Mouse (Mus musculus) limb, embryonic 12.5 days (tissue): ENCODE measurements at regions not wholly inside any gene's neighbourhood (a gene's known extent, or its start where the extent isn't known, plus 50 kb on each side); places are given as distances from the start of the nearest gene placed in this dataset.

Experiments used
- ATAC-seq: fragments of 200-750 bp; cut with Nextera tagmentation; 2 replicates; pipeline ENCODE4 v1.8.0; 2017; ENCODE audit warnings: low read depth, moderate TSS enrichment; ENCODE audit not compliant: insufficient number of reproducible peaks, insufficient read depth, low FRiP score, low TSS enrichment
- H3K27ac ChIP-seq: fragments of 300-500 bp; sonication (generic); 2 replicates; pipeline ENCODE4 v1.5.1; 2016; ENCODE audit warnings: mild to moderate bottlenecking, moderate library complexity
- H3K27me3 ChIP-seq: fragments of 300-500 bp; sonication (generic); 2 replicates; pipeline ENCODE4 v1.6.1; 2016; ENCODE audit warnings: mild to moderate bottlenecking, moderate library complexity
- H3K36me3 ChIP-seq: fragments of 300-500 bp; sonication (generic); 2 replicates; pipeline ENCODE4 v1.6.1; 2016; ENCODE audit warnings: mild to moderate bottlenecking, moderate library complexity
- H3K4me1 ChIP-seq: fragments of 300-500 bp; sonication (generic); replicated peaks from 2 replicates; pipeline ENCODE4 v1.6.1; 2016
- H3K4me2 ChIP-seq: fragments of 300-500 bp; sonication (generic); 2 replicates; pipeline ENCODE4 v1.6.1; 2016; ENCODE audit warnings: mild to moderate bottlenecking, moderate library complexity
- H3K4me3 ChIP-seq: fragments of 300-500 bp; sonication (generic); replicated peaks from 2 replicates; pipeline ENCODE4 v1.5.1; 2016; ENCODE audit warnings: mild to moderate bottlenecking
- H3K9ac ChIP-seq: fragments of 300-500 bp; sonication (generic); replicated peaks from 2 replicates; pipeline ENCODE4 v1.6.1; 2016; ENCODE audit warnings: mild to moderate bottlenecking, moderate library complexity
- H3K9me3 ChIP-seq: fragments of 300-500 bp; sonication (generic); 2 replicates; pipeline ENCODE4 v1.6.1; 2016; ENCODE audit warnings: mild to moderate bottlenecking, moderate library complexity
- WGBS: fragments of 180-500 bp; shearing (Covaris S2); methylation state at CpG from one replicate; pipeline ENCODE4 v1.1.7; 2016; 5-methylcytosine and 5-hydroxymethylcytosine counted together

- Histone ChIP-seq H3K27ac (peak overlapping the region; percentile 85), H3K4me3 (0 out of 2 replicates have a peak overlapping the region, but pooled peaks have one; percentile 10), H3K4me2 (peak overlapping the region; percentile 50; the same call in 1 of the 2 replicates), H3K9ac (0 out of 2 replicates have a peak overlapping the region, but pooled peaks have one; percentile 44), H3K27me3 (no peaks in the 10 kb centered on the region), H3K4me1 (peaks cover 32% of the 10 kb centered on the region), H3K9me3 (no peaks in the 10 kb centered on the region), H3K36me3 (no peaks in the 10 kb centered on the region)
- ATAC-seq: peak; percentile 62; the same call in 1 of the 2 replicates
- WGBS: 16% methylated on average over 10 of the region's 10 CpGs
These were observed 137.6 kb downstream of the Ly86 start for GRCm38 (mm10) chr13:37482589-37482988.

- H3K9ac ChIP-seq: peak overlapping the region; percentile 44; the same call in 1 of the 2 replicates
- peaks cover 26% of the 10 kb centered on the region for H3K4me1 ChIP-seq
- peak overlapping the region; percentile 50 for H3K4me2 ChIP-seq
- H3K27ac ChIP-seq: peak overlapping the region; percentile 85
- H3K27me3 ChIP-seq: no peaks in the 10 kb centered on the region
- peak; percentile 60 for ATAC-seq
- H3K9me3 ChIP-seq: no peaks in the 10 kb centered on the region
- 21% methylated on average over 18 of the region's 19 CpGs for WGBS
- no peaks in the 10 kb centered on the region for H3K36me3 ChIP-seq
- H3K4me3 ChIP-seq: peak overlapping the region; percentile 10; the same call in 1 of the 2 replicates
These were observed 138.2 kb downstream of the Ly86 start for GRCm38 (mm10) chr13:37483010-37483855.

GRCm38 (mm10) chr13:37484631-37485030 lies 139.6 kb downstream of the Ly86 start:
- H3K36me3 ChIP-seq: no peaks in the 10 kb centered on the region
- no peak overlapping the region for H3K9ac ChIP-seq
- WGBS: 80% methylated on average over 4 of the region's 4 CpGs
- H3K9me3 ChIP-seq: no peaks in the 10 kb centered on the region
- H3K27me3 ChIP-seq: no peaks in the 10 kb centered on the region
- no peak for ATAC-seq
- H3K4me1 ChIP-seq: peaks cover 23% of the 10 kb centered on the region
- H3K4me3 ChIP-seq: no peak overlapping the region
- H3K4me2 ChIP-seq: no peak overlapping the region
- no peak overlapping the region for H3K27ac ChIP-seq

GRCm38 (mm10) chr13:37492115-37493001 lies 147.3 kb downstream of the Ly86 start:
- no peaks in the 10 kb centered on the region for H3K9me3 ChIP-seq
- H3K9ac ChIP-seq: no peak overlapping the region
- no peak overlapping the region for H3K4me3 ChIP-seq
- no peaks in the 10 kb centered on the region for H3K36me3 ChIP-seq
- peak; percentile 90 for ATAC-seq
- no peaks in the 10 kb centered on the region for H3K27me3 ChIP-seq
- H3K27ac ChIP-seq: peak overlapping the region; percentile 86
- H3K4me1 ChIP-seq: peaks cover 19% of the 10 kb centered on the region
- H3K4me2 ChIP-seq: peak overlapping the region; percentile 29
- WGBS: 21% methylated on average over 11 of the region's 11 CpGs

GRCm38 (mm10) chr13:37493331-37493730 lies 148.3 kb downstream of the Ly86 start:
- Histone ChIP-seq H3K4me1 (peaks cover 19% of the 10 kb centered on the region), H3K4me2 (no peak overlapping the region), H3K27me3 (no peaks in the 10 kb centered on the region), H3K36me3 (no peaks in the 10 kb centered on the region), H3K4me3 (no peak overlapping the region), H3K9ac (no peak overlapping the region), H3K9me3 (no peaks in the 10 kb centered on the region), H3K27ac (peak overlapping the region; percentile 86; the same call in 1 of the 2 replicates)
- ATAC-seq: no peak
- 100% methylated on average over 1 of the region's 1 CpGs for WGBS

- no peak overlapping the region for H3K4me3 ChIP-seq
- no peaks in the 10 kb centered on the region for H3K36me3 ChIP-seq
- H3K9ac ChIP-seq: no peak overlapping the region
- no peak overlapping the region for H3K27ac ChIP-seq
- H3K4me2 ChIP-seq: no peak overlapping the region
- 79% methylated on average over 8 of the region's 8 CpGs for WGBS
- no peak for ATAC-seq
- peaks cover 23% of the 10 kb centered on the region for H3K4me1 ChIP-seq
- no peaks in the 10 kb centered on the region for H3K9me3 ChIP-seq
- no peaks in the 10 kb centered on the region for H3K27me3 ChIP-seq
These were observed 150.4 kb downstream of the Ly86 start for GRCm38 (mm10) chr13:37495272-37495932.

GRCm38 (mm10) chr13:37497986-37498385 lies 153.0 kb downstream of the Ly86 start:
- no peak for ATAC-seq
- whole genome bisulfite sequencing: 44% methylated on average over 3 of the region's 3 CpGs

GRCm38 (mm10) chr13:37500668-37501286 lies 155.8 kb downstream of the Ly86 start:
- no peak overlapping the region for H3K27ac ChIP-seq

More at GRCm38 (mm10) chr13:37497986-37498385, 153.0 kb downstream of the Ly86 start:
- Histone ChIP-seq H3K36me3 (no peaks in the 10 kb centered on the region), H3K27ac (no peak overlapping the region), H3K4me2 (no peak overlapping the region), H3K9ac (no peak overlapping the region), H3K4me1 (peaks cover 10% of the 10 kb centered on the region), H3K9me3 (no peaks in the 10 kb centered on the region), H3K4me3 (no peak overlapping the region), H3K27me3 (no peaks in the 10 kb centered on the region)

GRCm38 (mm10) chr13:37503449-37503848 lies 158.4 kb downstream of the Ly86 start:
- ATAC-seq: no peak
- 87% methylated on average over 6 of the region's 6 CpGs for WGBS

More at GRCm38 (mm10) chr13:37500668-37501286, 155.8 kb downstream of the Ly86 start:
- no peaks in the 10 kb centered on the region for H3K9me3 ChIP-seq
- H3K27me3 ChIP-seq: no peaks in the 10 kb centered on the region
- H3K4me3 ChIP-seq: no peak overlapping the region
- no peak for ATAC-seq
- 60% methylated on average over 4 of the region's 4 CpGs for WGBS
- no peak overlapping the region for H3K4me2 ChIP-seq
- no peaks in the 10 kb centered on the region for H3K36me3 ChIP-seq
- H3K4me1 ChIP-seq: peaks cover 13% of the 10 kb centered on the region
- H3K9ac ChIP-seq: no peak overlapping the region

GRCm38 (mm10) chr13:37503898-37504297 lies 158.9 kb downstream of the Ly86 start:
- no peak for ATAC-seq
- H3K9me3 ChIP-seq: no peaks in the 10 kb centered on the region
- H3K9ac ChIP-seq: no peak overlapping the region
- WGBS: 90% methylated on average over 3 of the region's 3 CpGs
- H3K27me3 ChIP-seq: no peaks in the 10 kb centered on the region; the same call in 1 of the 2 replicates
- no peak overlapping the region for H3K27ac ChIP-seq
- H3K36me3 ChIP-seq: no peaks in the 10 kb centered on the region
- H3K4me3 ChIP-seq: no peak overlapping the region
- no peak overlapping the region for H3K4me2 ChIP-seq
- peaks cover 32% of the 10 kb centered on the region for H3K4me1 ChIP-seq

More at GRCm38 (mm10) chr13:37503449-37503848, 158.4 kb downstream of the Ly86 start:
- H3K9ac ChIP-seq: no peak overlapping the region
- no peak overlapping the region for H3K4me3 ChIP-seq
- no peak overlapping the region for H3K4me2 ChIP-seq
- H3K36me3 ChIP-seq: no peaks in the 10 kb centered on the region
- H3K4me1 ChIP-seq: peaks cover 32% of the 10 kb centered on the region
- no peaks in the 10 kb centered on the region; the same call in 1 of the 2 replicates for H3K27me3 ChIP-seq
- H3K27ac ChIP-seq: no peak overlapping the region
- H3K9me3 ChIP-seq: no peaks in the 10 kb centered on the region
